Mouse (Mus musculus) erythroid progenitor cell, adult 5-6 weeks (primary cell): Measurements from ENCODE around the gene Sema5b. TPM values are rescaled to one million over a fixed set of nuclear protein-coding genes. Genes with fewer than 3 reads are reported as not detected.

ENCODE experiments used
- ATAC-seq: replicated peaks from 2 replicates; pipeline ENCODE4 v1.8.0; 2016; ENCODE audit warnings: moderate number of reproducible peaks, mild to moderate bottlenecking, moderate TSS enrichment, inconsistent platforms; ENCODE audit not compliant: poor library complexity, low FRiP score, severe bottlenecking
- total RNA-seq, 2 experiments: library from RNA; stranded (forward) in 1 of 2; stranded (reverse) in 1 of 2; fragments of 150-400 nt in 1 of 2; fragments of 186-747, 209-891 nt in 1 of 2; gene quantifications; 2 replicates each; pipeline versions ENCODE4 v1.2.3 to v1.2.4; 2015 to 2017; ENCODE audit warnings: low replicate concordance in 2 of 2

The Sema5b gene
- total RNA-seq, 2 experiments from 2014 or later = not detected

- ATAC-seq = no peak
These were observed 145.5 kb downstream of the Sema5b start for GRCm38 (mm10) chr16:35686491-35686890.

GRCm38 (mm10) chr16:35691606-35692005 lies 150.7 kb downstream of the Sema5b start:
- ATAC-seq = no peak

GRCm38 (mm10) chr16:35694250-35694846 lies 153.4 kb downstream of the Sema5b start:
- ATAC-seq = no peak

GRCm38 (mm10) chr16:35696103-35696502 lies 155.2 kb downstream of the Sema5b start:
- ATAC-seq = no peak

GRCm38 (mm10) chr16:35701823-35702222 lies 160.9 kb downstream of the Sema5b start:
- no peak for ATAC-seq

- ATAC-seq = no peak
These were observed 163.1 kb downstream of the Sema5b start for GRCm38 (mm10) chr16:35703763-35704679.

- ATAC-seq = no peak
These were observed 163.9 kb downstream of the Sema5b start for GRCm38 (mm10) chr16:35704796-35705195.

GRCm38 (mm10) chr16:35707004-35707403 lies 166.1 kb downstream of the Sema5b start:
- ATAC-seq = no peak

- ATAC-seq = no peak
These were observed 170.1 kb downstream of the Sema5b start for GRCm38 (mm10) chr16:35711004-35711403.

GRCm38 (mm10) chr16:35713606-35714005 lies 172.7 kb downstream of the Sema5b start:
- ATAC-seq = no peak

Other genes with a start within 250 kb of the Sema5b start
- gene Sec22a, start 177.2 kb upstream of the Sema5b start, total RNA-seq (2015; ENCODE audit: low replicate concordance) = 1.8 and 7.5 TPM in 2 replicates
- 0.51 and 0.83 TPM in 2 replicates for gene Sec22a, start 177.2 kb upstream of the Sema5b start, total RNA-seq (2017; ENCODE audit: low replicate concordance)
- not detected in 2 replicates for gene Pdia5, start 50.3 kb upstream of the Sema5b start, total RNA-seq (2015; ENCODE audit: low replicate concordance)
- 1.2 and 1.6 TPM in 2 replicates for gene Pdia5, start 50.3 kb upstream of the Sema5b start, total RNA-seq (2017; ENCODE audit: low replicate concordance)
- gene Dirc2, start 228.2 kb downstream of the Sema5b start, total RNA-seq (2015; ENCODE audit: low replicate concordance) = 4.6 and 9.4 TPM in 2 replicates
- 8.1 and 11.3 TPM in 2 replicates for gene Dirc2, start 228.2 kb downstream of the Sema5b start, total RNA-seq (2017; ENCODE audit: low replicate concordance)
- 18.0 and 28.8 TPM in 2 replicates for gene Hspbap1, start 229.2 kb downstream of the Sema5b start, total RNA-seq (2015; ENCODE audit: low replicate concordance)
- gene Hspbap1, start 229.2 kb downstream of the Sema5b start, total RNA-seq (2017; ENCODE audit: low replicate concordance) = 12.9 and 24.9 TPM in 2 replicates